Mouse (Mus musculus) MEL (cell line): ENCODE measurements around the gene Tpra1. TPM values are rescaled to one million over a fixed set of nuclear protein-coding genes. Genes with fewer than 3 reads are reported as not detected.

Experiments used
- DNase-seq: peaks from one replicate; pipeline ENCODE4 v3.0.0; 2011; ENCODE audit warnings: low read depth, low spot score
- H3K27ac ChIP-seq: 2 replicates; pipeline ENCODE4 v1.5.1; 2012; ENCODE audit warnings: low read depth, mild to moderate bottlenecking, control low read depth, low read length, moderate library complexity; ENCODE audit not compliant: control insufficient read depth
- H3K27me3 ChIP-seq, 2 experiments: fragments of 150-350 bp in 1 of 2; sonication (generic) in 1 of 2; 2 replicates each; pipeline ENCODE4 v1.6.1; 2012; ENCODE audit warnings: low read length in 2 of 2, mild to moderate bottlenecking in 2 of 2, improper control_type of control experiment in 1 of 2, moderate library complexity in 1 of 2; ENCODE audit not compliant: insufficient read depth in 2 of 2, control insufficient read depth in 1 of 2
- H3K36me3 ChIP-seq, 2 experiments: 2 replicates each; pipeline ENCODE4 v1.6.1; 2012 to 2014; ENCODE audit warnings: low read length in 2 of 2, improper control_type of control experiment in 1 of 2, inconsistent platforms in 1 of 2, mild to moderate bottlenecking in 1 of 2; ENCODE audit not compliant: insufficient read depth in 2 of 2, control insufficient read depth in 1 of 2
- H3K4me1 ChIP-seq, 2 experiments: fragments of 150-350 bp in 1 of 2; sonication (generic) in 1 of 2; 2 replicates each; pipeline ENCODE4 v1.6.1; 2012; ENCODE audit warnings: low read length in 2 of 2, improper control_type of control experiment in 1 of 2, mild to moderate bottlenecking in 1 of 2; ENCODE audit not compliant: insufficient read depth in 2 of 2, control insufficient read depth in 1 of 2
- H3K4me3 ChIP-seq, 2 experiments: fragments of 150-350 bp in 1 of 2; sonication (generic) in 1 of 2; 2 replicates each; pipeline ENCODE4 v1.5.1; 2012; ENCODE audit warnings: low read depth in 2 of 2, low read length in 2 of 2, mild to moderate bottlenecking in 2 of 2, moderate library complexity in 2 of 2, control low read depth in 1 of 2, improper control_type of control experiment in 1 of 2; ENCODE audit not compliant: control insufficient read depth in 1 of 2, insufficient read depth in 1 of 2
- H3K79me2 ChIP-seq: 2 replicates; pipeline ENCODE4 v1.6.1; 2012; ENCODE audit warnings: mild to moderate bottlenecking, low read length, moderate library complexity; ENCODE audit not compliant: control insufficient read depth, poor library complexity, insufficient read depth
- H3K9ac ChIP-seq: 2 replicates; pipeline ENCODE4 v1.6.1; 2012; ENCODE audit warnings: low read depth, mild to moderate bottlenecking, control low read depth, low read length, moderate library complexity; ENCODE audit not compliant: control insufficient read depth, poor library complexity, severe bottlenecking
- H3K9me3 ChIP-seq: fragments of 150-350 bp; sonication (generic); replicated peaks from 2 replicates; pipeline ENCODE4 v1.6.1; 2012; ENCODE audit warnings: mild to moderate bottlenecking, low read length, improper control_type of control experiment, moderate library complexity; ENCODE audit not compliant: insufficient read depth
- BHLHE40 ChIP-seq: IDR thresholded peaks from 2 replicates; pipeline ENCODE4 v1.6.1; 2012; ENCODE audit warnings: low read depth, mild to moderate bottlenecking, inconsistent platforms, low read length, improper control_type of control experiment, borderline replicate concordance
- CHD1 ChIP-seq: IDR thresholded peaks from 2 replicates; pipeline ENCODE4 v1.6.1; 2012; ENCODE audit warnings: low read depth, mild to moderate bottlenecking, inconsistent platforms, low read length, improper control_type of control experiment
- CHD2 ChIP-seq: IDR thresholded peaks from 2 replicates; pipeline ENCODE4 v1.6.1; 2011; ENCODE audit warnings: low read length, improper control_type of control experiment
- CTCF ChIP-seq, 3 experiments: IDR thresholded peaks in 2 of 3; conservative IDR thresholded peaks in 1 of 3; 2 replicates each; pipeline ENCODE4 v1.5.1; 2011 to 2012; ENCODE audit warnings: low read length in 3 of 3, low read depth in 2 of 3, mild to moderate bottlenecking in 2 of 3, improper control_type of control experiment in 1 of 3, inconsistent platforms in 1 of 3, mixed read lengths in 1 of 3, moderate library complexity in 1 of 3; ENCODE audit not compliant: control insufficient read depth in 1 of 3, insufficient read depth in 1 of 3, poor library complexity in 1 of 3, severe bottlenecking in 1 of 3
- JUND ChIP-seq: IDR thresholded peaks from 2 replicates; pipeline ENCODE4 v1.6.1; 2011; ENCODE audit warnings: low read depth, mild to moderate bottlenecking, improper control_type of control experiment, low read length
- MAFK ChIP-seq: IDR thresholded peaks from 2 replicates; pipeline ENCODE4 v1.6.1; 2011; ENCODE audit warnings: low read depth, mild to moderate bottlenecking, low read length, improper control_type of control experiment, borderline replicate concordance
- MAX ChIP-seq: IDR thresholded peaks from 2 replicates; pipeline ENCODE4 v1.6.1; 2011; ENCODE audit warnings: low read length, improper control_type of control experiment
- MAZ ChIP-seq: IDR thresholded peaks from 2 replicates; pipeline ENCODE4 v1.6.1; 2012; ENCODE audit warnings: low read depth, mild to moderate bottlenecking, inconsistent platforms, low read length, improper control_type of control experiment
- MEF2A ChIP-seq: IDR thresholded peaks from 2 replicates; pipeline ENCODE4 v1.6.1; 2014; ENCODE audit warnings: low read depth, mild to moderate bottlenecking, inconsistent platforms, low read length, improper control_type of control experiment; ENCODE audit not compliant: poor library complexity, insufficient replicate concordance, severe bottlenecking; ENCODE audit errors: extremely low read depth
- MXI1 ChIP-seq: IDR thresholded peaks from 2 replicates; pipeline ENCODE4 v1.6.1; 2011; ENCODE audit warnings: mild to moderate bottlenecking, low read depth, low read length, improper control_type of control experiment
- MYC ChIP-seq: IDR thresholded peaks from 2 replicates; pipeline ENCODE4 v1.6.1; 2011; ENCODE audit warnings: low read depth, mild to moderate bottlenecking, low read length, improper control_type of control experiment, moderate library complexity
- NRF1 ChIP-seq: IDR thresholded peaks from 2 replicates; pipeline ENCODE4 v1.6.1; 2014; ENCODE audit warnings: low read depth, mild to moderate bottlenecking, inconsistent platforms, low read length, improper control_type of control experiment, moderate library complexity; ENCODE audit not compliant: poor library complexity, insufficient read depth, severe bottlenecking
- POLR2AphosphoS2 ChIP-seq: IDR thresholded peaks from 2 replicates; pipeline ENCODE4 v1.6.1; 2011; ENCODE audit warnings: low read length, improper control_type of control experiment
- POLR2AphosphoS5 ChIP-seq: IDR thresholded peaks from 2 replicates; pipeline ENCODE4 v1.6.1; 2012; ENCODE audit warnings: low read depth, borderline replicate concordance, mild to moderate bottlenecking, inconsistent platforms, low read length, moderate library complexity, mixed read lengths
- RAD21 ChIP-seq: IDR thresholded peaks from 2 replicates; pipeline ENCODE4 v1.6.1; 2011; ENCODE audit warnings: mild to moderate bottlenecking, low read depth, low read length, improper control_type of control experiment
- SIN3A ChIP-seq: IDR thresholded peaks from 2 replicates; pipeline ENCODE4 v1.6.1; 2012; ENCODE audit warnings: low read length, improper control_type of control experiment, inconsistent platforms
- SMC3 ChIP-seq: IDR thresholded peaks from 2 replicates; pipeline ENCODE4 v1.6.1; 2011; ENCODE audit warnings: low read depth, low read length, improper control_type of control experiment
- TBP ChIP-seq: IDR thresholded peaks from 2 replicates; pipeline ENCODE4 v1.8.0; 2011; ENCODE audit warnings: low read depth, low read length, improper control_type of control experiment
- USF1 ChIP-seq: IDR thresholded peaks from 2 replicates; pipeline ENCODE4 v1.6.1; 2014; ENCODE audit warnings: low read depth, mild to moderate bottlenecking, inconsistent platforms, low read length, improper control_type of control experiment, moderate library complexity
- ZC3H11A ChIP-seq: IDR thresholded peaks from 2 replicates; pipeline ENCODE4 v1.6.1; 2012; ENCODE audit warnings: low read depth, mild to moderate bottlenecking, inconsistent platforms, low read length, improper control_type of control experiment
- ZKSCAN1 ChIP-seq: IDR thresholded peaks from 2 replicates; pipeline ENCODE4 v1.6.1; 2012; ENCODE audit warnings: low read depth, mild to moderate bottlenecking, inconsistent platforms, low read length, improper control_type of control experiment, moderate library complexity
- polyA plus RNA-seq, 2 experiments: library from polyadenylated mRNA; stranded (reverse) in 1 of 2; unstranded in 1 of 2; fragments of >175 nt in 1 of 2; fragments of >200 nt in 1 of 2; gene quantifications; 2 replicates each; pipeline versions ENCODE4 v1.2.1 to v1.2.4; 2012; ENCODE audit warnings: low replicate concordance in 2 of 2, low read depth in 1 of 2; ENCODE audit not compliant: insufficient read length in 2 of 2, insufficient read depth in 1 of 2, missing spikeins in 1 of 2
- total RNA-seq: library from RNA; depleted of rRNA; stranded (reverse); fragments of 300-350 nt; gene quantifications from 2 replicates; pipeline ENCODE4 v1.2.3, GENCODE M21; 2012

Tpra1 gene
- total and polyA plus RNA-seq, 3 experiments = 22.9 to 42.4 TPM; not detected in 1

GRCm38 (mm10) chr6:88905042-88905441 is 3.0 kb downstream of the Tpra1 start:
- Histone ChIP-seq H3K27ac (no peak overlapping the region), H3K4me1 (peaks cover 0 to 17% of the 10 kb centered on the region in 2 experiments; a peak in 2 of 4 replicates), H3K9ac (no peak overlapping the region), H3K9me3 (no peaks in the 10 kb centered on the region), H3K4me3 (no peak overlapping the region), H3K79me2 (peaks cover 12% of the 10 kb centered on the region), H3K36me3 (peaks cover 0 to 6% of the 10 kb centered on the region in 2 experiments; a peak in 2 of 4 replicates), H3K27me3 (no peaks in the 10 kb centered on the region)
- DNase-seq = no peak
- TF ChIP-seq NRF1 = no peak
- TF ChIP-seq RAD21 = no peak
- no peak for TF ChIP-seq ZKSCAN1
- no peak for TF ChIP-seq MEF2A
- no peak for TF ChIP-seq JUND
- no peak for TF ChIP-seq CHD2
- TF ChIP-seq MYC = no peak
- TF ChIP-seq MXI1 = no peak
- no peak for TF ChIP-seq TBP
- TF ChIP-seq CTCF (IDR thresholded peaks at IDR 0.05 in 2 of 3, conservative IDR thresholded peaks at IDR 0.05 in 1 of 3; ENCODE audit: control insufficient read depth in 1 of 3, insufficient read depth in 1 of 3, low read depth in 2 of 3, low read length in 3 of 3, poor library complexity in 1 of 3, severe bottlenecking in 1 of 3) = no peak
- no peak for TF ChIP-seq POLR2AphosphoS5
- TF ChIP-seq SIN3A = no peak
- TF ChIP-seq MAZ = no peak
- TF ChIP-seq POLR2AphosphoS2 = no peak

- Histone ChIP-seq H3K4me1 (peaks cover 0 to 12% of the 10 kb centered on the region in 2 experiments; a peak in 2 of 4 replicates), H3K27ac (no peak overlapping the region)
These were observed 4.5 kb downstream of the Tpra1 start for GRCm38 (mm10) chr6:88906369-88907108.

More at GRCm38 (mm10) chr6:88906369-88907108, 4.5 kb downstream of the Tpra1 start:
- no peaks in the 10 kb centered on the region for H3K27me3 ChIP-seq
- peak; percentile 83 for TF ChIP-seq USF1
- peak; percentile 47; the same call in 1 of the 2 replicates for TF ChIP-seq MXI1
- no peak for TF ChIP-seq MAFK
- peak; percentile 70; the same call in 1 of the 2 replicates for TF ChIP-seq BHLHE40
- TF ChIP-seq MAX = peak; percentile 65; the same call in 1 of the 2 replicates
- TF ChIP-seq CTCF (IDR thresholded peaks at IDR 0.05 in 2 of 3, conservative IDR thresholded peaks at IDR 0.05 in 1 of 3; ENCODE audit: control insufficient read depth in 1 of 3, insufficient read depth in 1 of 3, low read depth in 2 of 3, low read length in 3 of 3, poor library complexity in 1 of 3, severe bottlenecking in 1 of 3) = peak; percentile 71 to 92 (median 73)
- TF ChIP-seq ZC3H11A = no peak
- TF ChIP-seq SIN3A = peak; percentile 45; the same call in 1 of the 2 replicates
- TF ChIP-seq CHD1 = no peak
- peak; percentile 42 for TF ChIP-seq SMC3
- TF ChIP-seq, all 39 proteins: peak for 7
- Histone ChIP-seq H3K4me3 (no peak overlapping the region), H3K9me3 (no peaks in the 10 kb centered on the region), H3K36me3 (0 out of 4 replicates have a peak, but pooled peaks cover 0 to 3% of the 10 kb centered on the region in 2 experiments), H3K9ac (no peak overlapping the region), H3K79me2 (peaks cover 10% of the 10 kb centered on the region)
- peak; percentile 71 for DNase-seq
